Mouse (Mus musculus) C2C12 (cell line): Measurements from ENCODE around the gene Olfr1225. TPM values are rescaled to one million over a fixed set of nuclear protein-coding genes. Genes with fewer than 3 reads are reported as not detected.
"Not testable (repeated sequence)": the region's sequence is repeated elsewhere in the genome, so short reads cannot be mapped to it uniquely, and the experiment has no call there.

Experiments used
- H3K27me3 ChIP-seq: one replicate; pipeline ENCODE4 v1.6.1; 2011; ENCODE audit not compliant: control insufficient read depth, insufficient read depth, insufficient read length
- H3K36me3 ChIP-seq: one replicate; pipeline ENCODE4 v1.6.1; 2011; ENCODE audit not compliant: control insufficient read depth, insufficient read depth
- H3K4me3 ChIP-seq: one replicate; pipeline ENCODE4 v1.5.1; 2011; ENCODE audit warnings: mild to moderate bottlenecking, control low read depth; ENCODE audit not compliant: poor library complexity, insufficient read depth, severe bottlenecking
- H3K79me2 ChIP-seq: one replicate; pipeline ENCODE4 v1.6.1; 2011; ENCODE audit not compliant: control insufficient read depth, insufficient read depth
- H3K79me3 ChIP-seq: one replicate; pipeline ENCODE4 v1.6.1; 2011; ENCODE audit warnings: low read depth, control low read depth
- H3ac ChIP-seq: one replicate; pipeline ENCODE3; 2011; ENCODE audit warnings: low read depth; ENCODE audit not compliant: control insufficient read depth, insufficient read length
- CEBPB ChIP-seq: IDR thresholded peaks from one replicate; pipeline ENCODE4 v1.6.1; 2011; ENCODE audit warnings: low read depth, mild to moderate bottlenecking, control low read depth, moderate library complexity
- CTCF ChIP-seq: IDR thresholded peaks from one replicate; pipeline ENCODE4 v1.5.1; 2011; ENCODE audit not compliant: control insufficient read depth, insufficient read depth, insufficient read length
- FOSL1 ChIP-seq: IDR thresholded peaks from one replicate; pipeline ENCODE4 v1.8.0; 2011; ENCODE audit warnings: mild to moderate bottlenecking, low read length; ENCODE audit not compliant: poor library complexity, insufficient read depth, severe bottlenecking
- MAX ChIP-seq: IDR thresholded peaks from one replicate; pipeline ENCODE4 v1.6.1; 2011; ENCODE audit warnings: mild to moderate bottlenecking, control low read depth
- MYOD1 ChIP-seq: IDR thresholded peaks from one replicate; pipeline ENCODE4 v1.6.1; 2011; ENCODE audit warnings: low read depth; ENCODE audit not compliant: control insufficient read depth, insufficient read length
- MYOG ChIP-seq: IDR thresholded peaks from one replicate; pipeline ENCODE4 v1.6.1; 2011; ENCODE audit not compliant: control insufficient read depth, insufficient read length; ENCODE audit errors: extremely low read depth
- USF1 ChIP-seq: IDR thresholded peaks from one replicate; pipeline ENCODE4 v1.6.1; 2011; ENCODE audit warnings: low read depth, mild to moderate bottlenecking, control low read depth, moderate library complexity
- long read RNA-seq, 2 experiments: library from polyadenylated mRNA; unstranded; transcript quantifications; one replicate each; pipeline ENCODE4 v2.0.0; 2019 to 2020
- polyA plus RNA-seq: library from polyadenylated mRNA; unstranded; fragments of >200 nt; fragmentation: generic; extraction: Trizol; gene quantifications from one replicate; pipeline ENCODE4 v1.2.1, GENCODE M21; 2012; ENCODE audit warnings: missing spikeins

The Olfr1225 gene
- polyA plus RNA-seq: not detected
- long read RNA-seq, experiment 1: 0 reads
- long read RNA-seq, experiment 2: 0 reads

DNA sequence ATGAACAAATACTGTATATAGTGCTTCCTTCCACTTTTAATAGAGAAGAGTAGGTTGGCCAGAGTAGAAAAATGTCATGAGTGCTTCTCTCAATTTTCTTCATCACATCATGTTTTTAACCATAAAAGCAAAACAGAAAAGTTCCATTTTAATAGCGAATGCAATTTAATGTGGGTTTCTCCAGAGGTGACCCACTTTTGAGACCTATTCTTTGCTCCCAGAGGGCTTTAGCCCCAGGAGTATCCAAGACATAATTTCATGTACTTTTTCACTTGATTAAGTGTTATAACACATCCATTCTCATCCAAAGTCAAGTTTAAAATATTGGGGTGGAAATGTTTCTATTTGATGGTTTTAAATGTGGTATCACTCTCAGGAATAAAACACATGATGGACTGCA is at the start of gene Olfr1225:
Gene Olfr1225, minus strand, starts transcription at position 101 of the 400 bp plus-strand sequence.
- Histone ChIP-seq H3K79me2 (no peaks in the 10 kb centered on the region), H3K4me3 (no peak within 1 kb of the TSS), H3K36me3 (no peaks in the 10 kb centered on the region), H3ac (no peak within 1 kb of the TSS), H3K27me3 (no peaks in the 10 kb centered on the region), H3K79me3 (no peaks in the 10 kb centered on the region)
- TF ChIP-seq USF1 (no peak), MYOG (no peak), FOSL1 (no peak), CTCF (no peak), MYOD1 (no peak), MAX (no peak), CEBPB (no peak)

DNA sequence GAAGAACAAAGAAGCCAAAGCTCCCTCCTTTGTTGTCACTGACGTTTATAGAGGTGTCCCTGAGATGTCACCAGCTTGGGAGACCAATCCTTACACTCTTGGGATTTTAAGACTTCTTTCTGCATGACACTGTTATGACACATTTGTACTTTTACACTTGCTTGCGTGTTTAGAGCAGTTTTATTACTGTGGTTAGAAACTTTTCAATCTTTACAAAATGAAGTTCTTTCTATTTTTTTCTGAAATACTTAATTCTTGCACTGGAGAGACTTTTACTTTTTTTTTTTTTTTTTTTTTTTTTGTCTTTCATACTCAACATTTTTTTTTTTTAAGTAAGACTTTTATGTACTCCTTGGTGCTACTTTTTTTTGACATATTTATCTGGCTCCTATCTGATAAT is 25.5 kb upstream of the Olfr1225 start, which contains the start of gene Olfr1226:
Gene Olfr1226, minus strand, starts transcription at position 101 of the 400 bp plus-strand sequence.
- no peak within 1 kb of the TSS for H3K4me3 ChIP-seq
- no peaks in the 10 kb centered on the region for H3K36me3 ChIP-seq
- no peaks in the 10 kb centered on the region for H3K79me2 ChIP-seq
- H3ac ChIP-seq: no peak within 1 kb of the TSS
- H3K27me3 ChIP-seq: no peaks in the 10 kb centered on the region
- no peaks in the 10 kb centered on the region for H3K79me3 ChIP-seq
- TF ChIP-seq MAX: no peak
- TF ChIP-seq MYOG: no peak
- TF ChIP-seq USF1: no peak
- TF ChIP-seq CEBPB: no peak
- no peak for TF ChIP-seq MYOD1
- no peak for TF ChIP-seq FOSL1
- no peak for TF ChIP-seq CTCF

DNA sequence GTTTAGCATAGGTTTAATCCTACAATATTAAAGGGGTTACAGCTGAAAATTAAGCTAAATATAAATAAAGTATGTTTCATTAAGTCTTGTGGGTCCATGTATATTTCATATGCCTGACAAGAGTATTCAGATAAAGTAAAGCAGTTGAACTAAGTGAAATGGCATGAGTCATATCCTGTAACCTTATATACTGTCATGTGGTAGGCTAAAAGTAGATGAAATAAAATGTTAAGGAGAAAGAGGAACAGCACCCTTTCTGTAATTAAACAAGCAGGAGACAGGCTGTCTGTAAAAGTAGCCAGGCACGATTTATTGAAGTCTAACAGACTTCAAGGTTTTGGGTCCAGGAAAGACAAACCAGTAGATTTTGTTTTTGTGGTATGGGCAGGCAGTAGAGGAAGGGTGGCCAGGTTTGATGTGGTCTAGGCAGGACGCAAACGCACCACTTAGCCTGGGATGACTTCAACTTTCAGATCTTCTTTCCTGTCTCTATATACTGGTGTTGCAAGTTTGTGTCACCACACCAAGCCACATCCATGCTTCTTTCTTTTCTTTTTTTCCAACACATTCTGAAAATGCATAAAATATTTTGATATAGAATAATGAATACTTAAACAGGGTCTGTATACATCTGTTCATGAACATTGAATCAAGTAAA is 22.0 kb upstream of the Olfr1225 start:
- H3K36me3 ChIP-seq: no peaks in the 10 kb centered on the region
- TF ChIP-seq USF1: peak; percentile 36
- peak; percentile 13 for TF ChIP-seq CEBPB
- no peak for TF ChIP-seq FOSL1
- H3K27me3 ChIP-seq: no peaks in the 10 kb centered on the region
- no peaks in the 10 kb centered on the region for H3K79me3 ChIP-seq
- H3K79me2 ChIP-seq: no peaks in the 10 kb centered on the region
- H3K4me3 ChIP-seq: no peak overlapping the region
- no peak overlapping the region for H3ac ChIP-seq

DNA sequence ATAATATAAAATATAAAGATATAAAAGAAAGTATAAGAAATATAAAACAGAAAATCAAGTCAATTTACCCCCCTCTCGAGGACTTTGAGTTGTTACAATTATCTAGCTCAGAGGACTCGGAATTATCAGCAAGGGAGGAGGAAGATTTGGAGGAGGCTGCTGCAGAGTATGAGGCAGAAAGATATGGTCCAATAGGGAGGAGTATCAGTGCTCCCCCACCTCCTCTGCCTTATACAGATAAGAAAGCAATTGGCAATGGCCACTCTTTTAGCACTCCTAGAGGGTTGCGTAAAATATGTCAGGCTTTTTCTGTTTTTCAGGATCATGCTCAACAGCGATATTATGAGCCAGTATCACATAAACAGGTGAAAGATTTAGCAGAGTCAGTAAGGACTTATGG is 9.8 kb downstream of the Olfr1225 start:
- not testable (repeated sequence) for H3K79me3 ChIP-seq, H3K79me2 ChIP-seq, H3ac ChIP-seq, H3K4me3 ChIP-seq, H3K27me3 ChIP-seq, H3K36me3 ChIP-seq

DNA sequence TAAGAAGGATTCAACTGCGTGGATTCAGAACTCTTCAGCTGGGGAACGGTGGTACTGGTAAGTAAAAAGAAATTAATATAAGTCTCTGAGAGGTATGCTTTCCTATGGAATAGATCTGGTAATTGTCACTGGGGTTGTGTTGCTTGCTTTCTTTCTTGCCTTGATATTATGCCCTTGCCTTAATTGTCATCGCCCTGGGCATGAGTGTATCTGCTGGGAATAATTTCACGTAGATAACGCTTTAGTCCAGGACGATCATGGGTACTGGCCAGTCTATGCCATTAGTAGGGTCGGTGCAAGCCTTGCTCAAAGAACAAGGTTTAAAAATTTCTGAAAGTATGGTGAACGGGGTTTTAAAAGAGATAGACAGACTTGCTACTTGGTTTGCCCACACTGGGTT is 10.5 kb downstream of the Olfr1225 start, which contains the start of gene Olfr1224-ps1:
Gene Olfr1224-ps1, minus strand, starts transcription at position 101 of the 400 bp plus-strand sequence.
- not testable (repeated sequence) for H3K79me3 ChIP-seq, H3K27me3 ChIP-seq, H3K4me3 ChIP-seq, H3K36me3 ChIP-seq, H3ac ChIP-seq, H3K79me2 ChIP-seq

DNA sequence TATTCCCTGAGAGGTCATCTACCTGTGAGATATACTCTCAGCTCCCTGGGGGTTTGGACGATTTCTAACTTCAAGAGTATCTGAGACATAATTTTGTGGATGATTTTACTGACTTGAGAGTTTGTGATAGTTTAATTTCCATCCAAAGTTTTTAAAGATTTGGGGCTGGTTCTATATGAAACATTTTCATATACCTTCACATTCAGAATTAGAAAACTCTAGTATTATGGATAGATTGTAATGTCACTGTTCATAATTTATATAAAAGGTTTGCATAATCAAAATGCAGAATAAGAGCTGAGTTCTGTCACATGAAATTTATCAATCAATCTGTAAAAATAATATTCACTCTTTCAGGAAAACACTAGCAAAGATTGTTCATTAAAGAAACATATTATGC is 23.0 kb downstream of the Olfr1225 start, which contains the start of gene Olfr1223:
Gene Olfr1223, minus strand, starts transcription at position 101 of the 400 bp plus-strand sequence.
- no peak for TF ChIP-seq CEBPB
- no peak for TF ChIP-seq MYOG
- no peak for TF ChIP-seq FOSL1
- no peak for TF ChIP-seq MYOD1
- TF ChIP-seq USF1: no peak
- TF ChIP-seq MAX: no peak
- TF ChIP-seq CTCF: no peak
- Histone ChIP-seq H3K36me3 (no peaks in the 10 kb centered on the region), H3K79me3 (no peaks in the 10 kb centered on the region), H3K4me3 (no peak within 1 kb of the TSS), H3ac (no peak within 1 kb of the TSS), H3K79me2 (no peaks in the 10 kb centered on the region), H3K27me3 (no peaks in the 10 kb centered on the region)

DNA sequence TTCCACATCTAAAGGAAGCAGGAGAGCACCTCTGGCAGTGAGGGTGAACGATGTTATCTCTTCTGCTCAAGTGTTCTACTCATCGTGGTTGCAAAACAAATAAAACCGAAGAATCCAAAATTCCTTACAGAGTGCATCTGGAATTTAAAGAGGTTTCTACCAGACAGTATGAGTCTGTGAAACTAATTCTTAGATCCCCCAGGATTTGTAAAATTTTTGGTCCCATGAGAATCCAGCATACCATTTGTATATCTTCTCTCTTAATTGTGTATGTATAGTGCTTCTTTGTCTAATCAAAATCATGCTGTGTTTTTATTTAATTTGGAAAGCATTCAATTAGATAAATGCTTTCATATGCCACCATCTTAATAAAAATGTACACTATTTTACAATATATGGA is 41.5 kb downstream of the Olfr1225 start, which contains the start of gene Olfr1222:
Gene Olfr1222, minus strand, starts transcription at position 101 of the 400 bp plus-strand sequence.
- TF ChIP-seq FOSL1 (no peak), MYOD1 (no peak), CTCF (no peak)
- H3K79me3 ChIP-seq: no peaks in the 10 kb centered on the region
- no peaks in the 10 kb centered on the region for H3K27me3 ChIP-seq
- no peaks in the 10 kb centered on the region for H3K36me3 ChIP-seq
- H3ac ChIP-seq: no peak within 1 kb of the TSS
- no peaks in the 10 kb centered on the region for H3K79me2 ChIP-seq
- H3K4me3 ChIP-seq: no peak within 1 kb of the TSS

Other genes with a start within 250 kb of the Olfr1225 start
- gene Olfr1211, start 236.6 kb downstream of the Olfr1225 start, polyA plus RNA-seq: not detected
- not detected for gene Olfr1212, start 220.7 kb downstream of the Olfr1225 start, polyA plus RNA-seq
- gene Gm13762, start 194.4 kb downstream of the Olfr1225 start, polyA plus RNA-seq: not detected
- not detected for gene Olfr1214, start 182.0 kb downstream of the Olfr1225 start, polyA plus RNA-seq
- gene Olfr1215, start 167.7 kb downstream of the Olfr1225 start, polyA plus RNA-seq: not detected
- gene Olfr1216, start 156.3 kb downstream of the Olfr1225 start, polyA plus RNA-seq: not detected
- not detected for gene Olfr1217, start 142.6 kb downstream of the Olfr1225 start, polyA plus RNA-seq
- not detected for gene Olfr1218, start 113.5 kb downstream of the Olfr1225 start, polyA plus RNA-seq
- gene Olfr1219, start 91.2 kb downstream of the Olfr1225 start, polyA plus RNA-seq: not detected
- gene Olfr1220, start 67.8 kb downstream of the Olfr1225 start, polyA plus RNA-seq: not detected
- gene Olfr1221, start 57.4 kb downstream of the Olfr1225 start, polyA plus RNA-seq: not detected
- gene Olfr1222, start 41.6 kb downstream of the Olfr1225 start, polyA plus RNA-seq: not detected
- gene Olfr1223, start 23.1 kb downstream of the Olfr1225 start, polyA plus RNA-seq: not detected
- not detected for gene Olfr1224-ps1, start 10.6 kb downstream of the Olfr1225 start, polyA plus RNA-seq
- not detected for gene Olfr1226, start 25.4 kb upstream of the Olfr1225 start, polyA plus RNA-seq
- not detected for gene Olfr1228, start 79.4 kb upstream of the Olfr1225 start, polyA plus RNA-seq
- not detected for gene Olfr1229, start 113.3 kb upstream of the Olfr1225 start, polyA plus RNA-seq
- gene Olfr1230, start 122.6 kb upstream of the Olfr1225 start, polyA plus RNA-seq: not detected
- gene Olfr1231, start 132.4 kb upstream of the Olfr1225 start, polyA plus RNA-seq: not detected
- not detected for gene Olfr1232, start 155.0 kb upstream of the Olfr1225 start, polyA plus RNA-seq
- not detected for gene Olfr1233, start 167.7 kb upstream of the Olfr1225 start, polyA plus RNA-seq
- not detected for gene Olfr1234, start 190.2 kb upstream of the Olfr1225 start, polyA plus RNA-seq
- gene Olfr1238, start 235.0 kb upstream of the Olfr1225 start, polyA plus RNA-seq: not detected
- not detected for gene Olfr1239, start 245.7 kb upstream of the Olfr1225 start, polyA plus RNA-seq